Mouse (Mus musculus) ES-E14 (cell line): Measurements from ENCODE around the gene Cops3. TPM values are rescaled to one million over a fixed set of nuclear protein-coding genes. Genes with fewer than 3 reads are reported as not detected.
A peak's percentile ranks its signal among the peaks of the same experiment; 100 is the strongest.

ENCODE experiments used
- DNase-seq: peaks from one replicate; pipeline ENCODE4 v3.0.0-alpha.2; 2013; ENCODE audit warnings: low read depth, low spot score
- H3K27ac ChIP-seq: 2 replicates; pipeline ENCODE4 v1.5.1; 2012; ENCODE audit warnings: low read depth, mild to moderate bottlenecking, low read length, moderate library complexity, mixed read lengths; ENCODE audit not compliant: poor library complexity, insufficient read depth, severe bottlenecking
- H3K36me3 ChIP-seq: 2 replicates; pipeline ENCODE4 v1.6.1; 2012; ENCODE audit warnings: mild to moderate bottlenecking, low read length, moderate library complexity, mixed read lengths; ENCODE audit not compliant: control insufficient read depth, poor library complexity, insufficient read depth, severe bottlenecking
- H3K4me1 ChIP-seq, 2 experiments: fragments of 150-350 bp in 1 of 2; sonication (generic) in 1 of 2; 2 replicates each; pipeline ENCODE4 v1.6.1; 2012; ENCODE audit warnings: low read length in 2 of 2, mild to moderate bottlenecking in 1 of 2, mixed read lengths in 1 of 2; ENCODE audit not compliant: control insufficient read depth in 2 of 2, insufficient read depth in 2 of 2, poor library complexity in 1 of 2
- H3K4me3 ChIP-seq, 2 experiments: fragments of 150-350 bp in 1 of 2; sonication (generic) in 1 of 2; 2 replicates each; pipeline ENCODE4 v1.5.1; 2012; ENCODE audit warnings: low read length in 2 of 2, low read depth in 1 of 2, mild to moderate bottlenecking in 1 of 2, mixed read lengths in 1 of 2; ENCODE audit not compliant: insufficient read depth in 1 of 2, poor library complexity in 1 of 2, severe bottlenecking in 1 of 2
- H3K9ac ChIP-seq: 2 replicates; pipeline ENCODE4 v1.6.1; 2012; ENCODE audit warnings: low read depth, mild to moderate bottlenecking, low read length, mixed read lengths; ENCODE audit not compliant: poor library complexity, insufficient read depth, severe bottlenecking
- H3K9me3 ChIP-seq: fragments of 150-350 bp; sonication (generic); 2 replicates; pipeline ENCODE4 v1.6.1; 2012; ENCODE audit warnings: low read depth, mild to moderate bottlenecking, low read length; ENCODE audit not compliant: control insufficient read depth, insufficient read depth
- CHD2 ChIP-seq: IDR thresholded peaks from 2 replicates; pipeline ENCODE4 v1.6.1; 2014; ENCODE audit warnings: mild to moderate bottlenecking, low read depth, low read length, inconsistent platforms
- HCFC1 ChIP-seq: IDR thresholded peaks from 2 replicates; pipeline ENCODE4 v1.6.1; 2012; ENCODE audit warnings: low read length, inconsistent platforms, borderline replicate concordance; ENCODE audit not compliant: insufficient read depth
- MAFK ChIP-seq: IDR thresholded peaks from 2 replicates; pipeline ENCODE4 v1.6.1; 2014; ENCODE audit warnings: mild to moderate bottlenecking, low read depth, low read length, inconsistent platforms; ENCODE audit not compliant: insufficient read depth
- ZC3H11A ChIP-seq: IDR thresholded peaks from 2 replicates; pipeline ENCODE4 v1.6.1; 2012; ENCODE audit warnings: low read depth, mild to moderate bottlenecking, inconsistent platforms, low read length, borderline replicate concordance
- ZNF384 ChIP-seq: IDR thresholded peaks from 2 replicates; pipeline ENCODE4 v1.6.1; 2012; ENCODE audit warnings: low read depth, low read length, inconsistent platforms
- in situ Hi-C, 2 experiments: fragments of 600-800 bp; cut with MboI; formaldehyde crosslinking; loops; one replicate each; pipeline ENCODE4 v1.15.1; 2025; ENCODE audit warnings: low sequenced_read_pairs in 2 of 2, inconsistent platforms in 1 of 2; ENCODE audit not compliant: unreplicated experiment in 2 of 2
- total RNA-seq: library from RNA; depleted of rRNA; stranded (reverse); fragments of 300-350 nt; gene quantifications from 2 replicates; pipeline ENCODE4 v1.2.3, GENCODE M21; 2012

Gene Cops3
- total RNA-seq, 1 experiment, result 133 TPM

GRCm38 (mm10) chr11:59810480-59811158, 29.0 kb downstream of the Cops3 start:
- TF ChIP-seq ZC3H11A (no peak), CHD2 (no peak), HCFC1 (no peak), MAFK (no peak), ZNF384 (no peak)
- peaks cover 8 to 27% of the 10 kb centered on the region in 2 experiments; a peak in 3 of 4 replicates for H3K4me1 ChIP-seq
- peaks cover 21% of the 10 kb centered on the region; the same call in 1 of the 2 replicates for H3K36me3 ChIP-seq
- peak overlapping the region; percentile 64 to 82 for H3K4me3 ChIP-seq
- H3K27ac ChIP-seq, result peak overlapping the region; percentile 92; the same call in 1 of the 2 replicates
- H3K9me3 ChIP-seq, result no peaks in the 10 kb centered on the region
- in situ Hi-C loops, result no loop called here
- H3K9ac ChIP-seq, result peak overlapping the region; percentile 98
- DNase-seq, result no peak

GRCm38 (mm10) chr11:59809670-59810474, 29.8 kb downstream of the Cops3 start, which contains the start of gene Flcn:
Gene Flcn (minus strand): TSS chr11:59810016.
- Histone ChIP-seq H3K9ac (peak within 1 kb of the TSS; percentile 98), H3K4me1 (peaks cover 8 to 26% of the 10 kb centered on the region in 2 experiments; a peak in 3 of 4 replicates), H3K4me3 (peak within 1 kb of the TSS; percentile 64 to 82), H3K9me3 (no peaks in the 10 kb centered on the region), H3K36me3 (peaks cover 23% of the 10 kb centered on the region; the same call in 1 of the 2 replicates), H3K27ac (peak within 1 kb of the TSS; percentile 92)
- no peak for TF ChIP-seq CHD2
- TF ChIP-seq HCFC1, result peak; percentile 69; the same call in 1 of the 2 replicates
- DNase-seq, result peak; percentile 80
- in situ Hi-C loops, result no loop called here

GRCm38 (mm10) chr11:59809071-59809669, 30.5 kb downstream of the Cops3 start:
- Histone ChIP-seq H3K4me3 (peak overlapping the region; percentile 64 to 82), H3K27ac (peak overlapping the region; percentile 92; the same call in 1 of the 2 replicates), H3K36me3 (peaks cover 30% of the 10 kb centered on the region), H3K9ac (peak overlapping the region; percentile 98), H3K9me3 (no peaks in the 10 kb centered on the region), H3K4me1 (peaks cover 8 to 21% of the 10 kb centered on the region in 2 experiments; a peak in 3 of 4 replicates)
- in situ Hi-C loops, result no loop called here
- no peak for DNase-seq
- no peak for TF ChIP-seq HCFC1
- TF ChIP-seq ZNF384, result no peak
- no peak for TF ChIP-seq ZC3H11A
- TF ChIP-seq CHD2, result no peak
- TF ChIP-seq MAFK, result no peak

- H3K9me3 ChIP-seq, result no peaks in the 10 kb centered on the region
- peaks cover 35% of the 10 kb centered on the region for H3K36me3 ChIP-seq
- TF ChIP-seq ZNF384 (no peak), HCFC1 (no peak), MAFK (no peak), CHD2 (no peak), ZC3H11A (no peak)
- peaks cover 8 to 20% of the 10 kb centered on the region in 2 experiments; a peak in 2 of 4 replicates for H3K4me1 ChIP-seq
- DNase-seq, result no peak
- peak overlapping the region; percentile 64 to 82 for H3K4me3 ChIP-seq
- in situ Hi-C loops, result no loop called here
- no peak overlapping the region for H3K27ac ChIP-seq
- H3K9ac ChIP-seq, result no peak overlapping the region
These were observed 31.3 kb downstream of the Cops3 start for GRCm38 (mm10) chr11:59808170-59808960.
